Mouse (Mus musculus) limb, embryonic 13.5 days (tissue): ENCODE measurements around the gene Cd6. TPM values are rescaled to one million over a fixed set of nuclear protein-coding genes. Genes with fewer than 3 reads are reported as not detected.

ENCODE experiments used
- polyA plus RNA-seq: library from polyadenylated mRNA; unstranded; fragments of >200 nt; fragmentation: Nextera tagmentation; extraction: Ambion mirVana; gene quantifications from 2 replicates; pipeline ENCODE4 v1.2.1, GENCODE M21; 2015

The Cd6 gene
- polyA plus RNA-seq, 1 experiment from 2014 or later, result not detected

Other genes with a start within 250 kb of the Cd6 start
- gene Ddb1, start 224.7 kb downstream of the Cd6 start, polyA plus RNA-seq, result 400 and 416 TPM in 2 replicates
- 15.2 and 15.7 TPM in 2 replicates for gene Tkfc, start 224.4 kb downstream of the Cd6 start, polyA plus RNA-seq
- 4.2 and 4.7 TPM in 2 replicates for gene Vwce, start 195.8 kb downstream of the Cd6 start, polyA plus RNA-seq
- 0.10 TPM in 1 of 2 replicates, not detected in the other for gene Pga5, start 152.0 kb downstream of the Cd6 start, polyA plus RNA-seq
- gene Vps37c, start 141.3 kb downstream of the Cd6 start, polyA plus RNA-seq, result 38.3 and 40.9 TPM in 2 replicates
- 0.08 and 0.19 TPM in 2 replicates for gene Cd5, start 91.1 kb downstream of the Cd6 start, polyA plus RNA-seq
- gene Slc15a3, start 9.7 kb upstream of the Cd6 start, polyA plus RNA-seq, result 0.47 and 0.88 TPM in 2 replicates
- gene Tmem132a, start 39.9 kb upstream of the Cd6 start, polyA plus RNA-seq, result 106 and 111 TPM in 2 replicates
- 92.0 and 100 TPM in 2 replicates for gene Tmem109, start 51.9 kb upstream of the Cd6 start, polyA plus RNA-seq
- gene Prpf19, start 65.2 kb upstream of the Cd6 start, polyA plus RNA-seq, result 49.9 and 50.9 TPM in 2 replicates
- gene Zp1, start 90.6 kb upstream of the Cd6 start, polyA plus RNA-seq, result not detected in 2 replicates
- gene Ptgdr2, start 107.1 kb upstream of the Cd6 start, polyA plus RNA-seq, result 0.10 TPM in 1 of 2 replicates, not detected in the other
- 29.7 and 30.4 TPM in 2 replicates for gene Ccdc86, start 119.2 kb upstream of the Cd6 start, polyA plus RNA-seq
- gene Ms4a10, start 144.6 kb upstream of the Cd6 start, polyA plus RNA-seq, result 0.38 TPM in 1 of 2 replicates, not detected in the other
- not detected in 2 replicates for gene Ms4a15, start 163.2 kb upstream of the Cd6 start, polyA plus RNA-seq
- not detected in 2 replicates for gene Ms4a18, start 188.0 kb upstream of the Cd6 start, polyA plus RNA-seq